Mouse (Mus musculus) midbrain, embryonic 11.5 days (tissue): ENCODE measurements around the gene Slc35a3. TPM values are rescaled to one million over a fixed set of nuclear protein-coding genes. Genes with fewer than 3 reads are reported as not detected.
"Not testable (repeated sequence)": the region's sequence is repeated elsewhere in the genome, so short reads cannot be mapped to it uniquely, and the experiment has no call there.

Experiments
- ATAC-seq: fragments of 200-750 bp; cut with Nextera tagmentation; 2 replicates; pipeline ENCODE4 v1.8.0; 2017; ENCODE audit warnings: moderate TSS enrichment, moderate library complexity; ENCODE audit not compliant: low FRiP score
- DNase-seq: peaks from one replicate; pipeline ENCODE4 v3.0.0; 2015; ENCODE audit warnings: low spot score; ENCODE audit errors: missing footprints
- H3K27ac ChIP-seq: fragments of 300-500 bp; sonication (generic); 2 replicates; pipeline ENCODE4 v1.5.1; 2014; ENCODE audit warnings: low read depth, low read length
- H3K27me3 ChIP-seq: fragments of 300-500 bp; sonication (generic); 2 replicates; pipeline ENCODE4 v1.6.1; 2014; ENCODE audit warnings: mild to moderate bottlenecking, low read length, moderate library complexity, mixed read lengths; ENCODE audit not compliant: control insufficient read depth, insufficient read depth
- H3K36me3 ChIP-seq: fragments of 300-500 bp; sonication (generic); 2 replicates; pipeline ENCODE4 v1.6.1; 2014; ENCODE audit warnings: mild to moderate bottlenecking, low read length, moderate library complexity, mixed read lengths; ENCODE audit not compliant: control insufficient read depth, insufficient read depth
- H3K4me1 ChIP-seq: fragments of 300-500 bp; sonication (generic); 2 replicates; pipeline ENCODE4 v1.6.1; 2014; ENCODE audit warnings: low read length; ENCODE audit not compliant: control insufficient read depth, insufficient read depth
- H3K4me2 ChIP-seq: fragments of 300-500 bp; sonication (generic); 2 replicates; pipeline ENCODE4 v1.6.1; 2014; ENCODE audit warnings: mild to moderate bottlenecking, moderate library complexity
- H3K4me3 ChIP-seq: fragments of 300-500 bp; sonication (generic); 2 replicates; pipeline ENCODE4 v1.5.1; 2014; ENCODE audit warnings: low read depth, low read length
- H3K9ac ChIP-seq: fragments of 300-500 bp; sonication (generic); 2 replicates; pipeline ENCODE4 v1.6.1; 2014; ENCODE audit warnings: low read length
- H3K9me3 ChIP-seq: fragments of 300-500 bp; sonication (generic); 2 replicates; pipeline ENCODE4 v1.6.1; 2016; ENCODE audit warnings: low read length; ENCODE audit not compliant: control insufficient read depth
- WGBS: fragments of 180-500 bp; shearing (Covaris S2); extraction: QIAGEN DNeasy Blood & Tissue Kit; methylation state at CpG from one replicate; pipeline ENCODE4 v1.1.7; 2014; 5-methylcytosine and 5-hydroxymethylcytosine counted together
- polyA plus RNA-seq: library from polyadenylated mRNA; unstranded; fragments of >200 nt; fragmentation: Nextera tagmentation; extraction: Ambion mirVana; gene quantifications from 2 replicates; pipeline ENCODE4 v1.2.1, GENCODE M21; 2014

Gene Slc35a3
- polyA plus RNA-seq: 7.9 and 8.2 TPM in 2 replicates

DNA sequence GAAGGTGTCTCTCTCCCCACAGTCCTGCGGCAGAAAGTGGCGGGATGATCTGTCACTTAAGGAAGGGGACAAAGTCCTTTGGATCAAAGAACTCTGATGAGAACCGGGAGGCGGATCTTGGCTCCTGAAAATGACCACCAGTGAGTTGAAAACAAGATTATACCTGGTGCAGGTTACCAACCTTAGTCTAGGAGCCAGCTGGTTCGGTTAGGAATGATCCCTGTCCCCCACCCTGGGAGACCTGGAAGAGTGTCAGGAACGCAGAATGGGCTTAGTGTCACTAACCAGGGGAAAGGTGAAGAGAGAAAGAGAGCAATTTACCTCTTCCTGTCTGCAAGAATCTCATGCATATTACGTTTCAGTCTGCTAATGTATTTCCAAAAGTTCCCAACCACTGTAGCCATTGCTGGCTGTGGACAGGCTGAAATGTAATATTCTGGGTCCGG lies at the start of gene Slc35a3:
Gene Slc35a3 (minus strand): TSS at position 396 of the 446 bp plus-strand sequence.
- 4% methylated on average over 8 of the region's 8 CpGs for WGBS
- H3K4me2 ChIP-seq: peak within 1 kb of the TSS; percentile 79
- peak within 1 kb of the TSS; percentile 85 for H3K4me3 ChIP-seq
- peak; percentile 20; the same call in 1 of the 2 replicates for ATAC-seq
- H3K4me1 ChIP-seq: peaks cover 4% of the 10 kb centered on the region; the same call in 1 of the 2 replicates
- peak within 1 kb of the TSS; percentile 91 for H3K9ac ChIP-seq
- no peaks in the 10 kb centered on the region for H3K36me3 ChIP-seq
- peak within 1 kb of the TSS; percentile 35; the same call in 1 of the 2 replicates for H3K27ac ChIP-seq
- H3K9me3 ChIP-seq: no peaks in the 10 kb centered on the region
- no peak for DNase-seq
- H3K27me3 ChIP-seq: 0 out of 2 replicates have a peak, but pooled peaks cover 4% of the 10 kb centered on the region

DNA sequence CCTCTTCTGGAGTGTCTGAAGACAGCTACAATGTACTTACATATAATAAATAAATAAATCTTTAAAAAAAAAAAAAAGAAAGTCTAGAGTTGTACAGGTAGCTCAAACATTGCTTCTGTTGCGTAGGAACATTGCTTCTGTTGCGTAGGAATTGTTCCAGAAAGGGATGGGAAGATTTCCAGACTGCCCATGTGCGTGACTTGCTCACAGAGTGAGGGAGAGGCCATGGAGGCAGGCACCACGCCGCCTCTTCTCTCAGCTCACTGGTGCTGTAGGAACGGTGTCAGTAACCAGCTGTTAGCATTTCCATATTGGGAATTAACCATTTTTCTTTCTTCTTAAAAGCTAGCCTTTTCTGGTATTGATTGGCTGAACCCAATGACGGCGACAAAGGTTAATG lies 40.2 kb upstream of the Slc35a3 start:
- H3K4me2 ChIP-seq: no peak overlapping the region
- no peaks in the 10 kb centered on the region for H3K9me3 ChIP-seq
- no peaks in the 10 kb centered on the region for H3K4me1 ChIP-seq
- no peak overlapping the region for H3K27ac ChIP-seq
- DNase-seq (no peak), ATAC-seq (no peak)
- no peak overlapping the region for H3K4me3 ChIP-seq
- no peak overlapping the region for H3K9ac ChIP-seq
- H3K27me3 ChIP-seq: no peaks in the 10 kb centered on the region
- 93% methylated on average over 8 of the region's 8 CpGs for WGBS
- no peaks in the 10 kb centered on the region for H3K36me3 ChIP-seq

DNA sequence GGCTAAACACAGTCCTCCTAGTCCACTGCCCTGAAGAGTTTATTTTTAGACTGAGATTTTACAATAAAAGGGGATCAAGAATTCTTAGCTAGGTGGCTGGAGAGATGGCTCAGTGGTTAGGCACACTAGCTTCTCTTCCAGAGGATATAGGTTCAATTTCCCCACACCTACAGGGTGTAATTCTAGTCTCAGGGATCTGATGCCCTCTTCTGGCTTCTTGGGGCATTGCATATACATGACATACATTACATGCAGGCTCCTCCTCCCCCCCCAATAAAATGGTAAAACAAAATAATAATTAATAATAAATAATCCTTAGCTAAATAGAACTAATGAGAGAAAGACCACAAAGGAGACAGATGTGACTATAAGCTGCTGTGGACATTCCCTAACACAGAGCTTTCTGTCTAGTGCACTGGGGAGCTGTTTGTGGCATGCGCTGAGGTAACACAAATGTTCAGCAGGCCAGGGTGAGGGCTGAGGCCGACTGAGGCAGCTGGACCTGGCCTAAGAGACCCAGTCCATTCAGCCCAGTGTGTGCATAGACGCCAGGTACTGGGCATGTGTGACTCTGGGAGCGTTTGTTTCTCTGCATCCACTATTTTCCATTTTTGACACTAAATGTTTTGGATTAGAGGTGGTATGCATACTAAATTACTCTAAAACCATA lies 38.7 kb upstream of the Slc35a3 start:
- peak; percentile 89 for DNase-seq

DNA sequence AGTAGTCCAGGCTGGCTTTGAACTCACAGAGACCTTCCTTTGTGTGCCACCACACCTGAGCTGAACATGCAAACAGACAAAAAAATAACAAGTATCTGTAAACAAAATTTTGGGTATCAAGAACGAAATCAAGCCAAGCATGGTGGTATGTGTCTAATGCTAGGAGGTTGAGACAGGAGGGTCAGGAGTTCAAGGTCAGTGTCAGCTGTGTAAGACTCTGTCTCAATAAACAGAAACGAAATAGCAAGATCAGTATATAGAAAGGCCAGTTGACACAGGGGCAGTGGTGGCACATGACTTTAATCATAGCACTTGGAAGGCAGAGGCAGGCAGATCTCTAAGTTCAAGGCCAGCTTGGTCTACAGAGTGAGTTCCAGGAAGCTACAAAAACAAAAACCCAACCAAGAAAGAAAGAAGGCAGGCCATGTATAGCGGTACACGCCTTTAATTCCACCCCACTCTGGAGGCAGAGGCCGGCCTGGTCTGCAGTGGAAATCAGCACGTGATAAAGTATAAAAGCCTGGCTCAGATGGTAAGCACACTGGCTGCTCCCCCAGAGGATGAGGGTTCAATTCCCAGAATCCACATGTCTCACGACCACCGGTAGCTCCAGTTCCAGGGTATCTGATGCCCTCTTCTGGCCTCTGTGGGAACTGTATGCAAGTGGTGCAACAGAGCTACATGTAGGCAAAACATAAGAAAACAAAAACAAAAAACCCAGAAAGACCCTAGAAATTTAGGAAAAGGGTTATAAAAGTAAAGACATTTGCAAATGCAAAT lies 36.0 kb upstream of the Slc35a3 start:
- 58% methylated on average over 8 of the region's 8 CpGs for WGBS

More for the DNA sequence above, 38.7 kb upstream of the Slc35a3 start:
- H3K27ac ChIP-seq: no peak overlapping the region
- 81% methylated on average over 4 of the region's 4 CpGs for WGBS
- H3K4me2 ChIP-seq: no peak overlapping the region
- no peaks in the 10 kb centered on the region for H3K27me3 ChIP-seq
- no peak overlapping the region for H3K9ac ChIP-seq
- H3K36me3 ChIP-seq: no peaks in the 10 kb centered on the region
- peak; percentile 54; the same call in 1 of the 2 replicates for ATAC-seq
- H3K4me1 ChIP-seq: no peaks in the 10 kb centered on the region
- H3K9me3 ChIP-seq: no peaks in the 10 kb centered on the region
- no peak overlapping the region for H3K4me3 ChIP-seq

DNA sequence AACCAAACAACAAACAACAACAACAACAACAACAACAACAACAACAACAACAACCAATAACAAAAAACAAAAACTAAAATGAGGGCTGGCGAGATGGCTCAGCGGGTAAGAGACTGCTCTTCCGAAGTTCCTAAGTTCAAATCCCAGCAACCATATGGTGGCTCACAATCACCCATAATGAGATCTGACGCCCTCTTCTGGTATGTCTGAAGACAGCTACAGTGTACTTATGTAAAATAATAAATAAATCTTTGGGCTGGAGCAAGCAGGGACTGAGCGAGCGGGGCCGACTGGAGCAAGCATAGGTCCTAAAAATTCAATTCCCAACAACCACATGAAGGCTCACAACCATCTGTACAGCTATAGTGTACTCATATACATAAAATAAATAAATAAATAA lies 35.0 kb upstream of the Slc35a3 start:
- H3K27me3 ChIP-seq, H3K9ac ChIP-seq, H3K4me3 ChIP-seq, H3K4me1 ChIP-seq, H3K9me3 ChIP-seq, ATAC-seq, H3K36me3 ChIP-seq, DNase-seq, H3K27ac ChIP-seq, H3K4me2 ChIP-seq: not testable (repeated sequence)
- WGBS: 90% methylated on average over 7 of the region's 7 CpGs

More for the DNA sequence above, 36.0 kb upstream of the Slc35a3 start:
- H3K27ac ChIP-seq: no peak overlapping the region
- H3K4me3 ChIP-seq: no peak overlapping the region
- H3K4me2 ChIP-seq: no peak overlapping the region
- H3K9ac ChIP-seq: no peak overlapping the region
- no peaks in the 10 kb centered on the region for H3K4me1 ChIP-seq
- H3K36me3 ChIP-seq: no peaks in the 10 kb centered on the region
- no peaks in the 10 kb centered on the region for H3K27me3 ChIP-seq
- peak; percentile 89 for DNase-seq
- ATAC-seq: 0 out of 2 replicates have a peak, but pooled peaks have one; percentile 56
- no peaks in the 10 kb centered on the region for H3K9me3 ChIP-seq

DNA sequence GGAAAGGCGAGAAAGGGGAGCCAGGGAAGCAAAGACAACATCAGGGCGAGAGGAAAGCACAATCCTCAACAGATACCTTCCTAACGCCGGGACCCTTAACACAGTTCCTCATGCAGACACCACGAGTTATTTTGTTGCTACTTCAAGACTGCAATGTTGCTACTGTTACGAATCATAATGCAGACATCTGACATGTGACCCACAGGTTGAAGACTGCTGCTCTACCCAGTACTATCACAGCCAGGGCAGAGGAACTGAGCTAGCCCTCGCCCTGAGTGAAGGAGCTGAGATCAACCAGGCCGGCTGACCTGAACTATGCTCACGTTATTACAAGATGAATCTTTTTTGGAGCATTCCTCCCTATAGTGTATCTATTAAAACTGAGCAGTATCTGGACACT lies 28.3 kb upstream of the Slc35a3 start:
- DNase-seq (no peak), ATAC-seq (no peak)
- Histone ChIP-seq H3K4me1 (no peaks in the 10 kb centered on the region), H3K9ac (no peak overlapping the region), H3K4me2 (no peak overlapping the region), H3K36me3 (no peaks in the 10 kb centered on the region), H3K9me3 (no peaks in the 10 kb centered on the region), H3K4me3 (no peak overlapping the region), H3K27me3 (no peaks in the 10 kb centered on the region), H3K27ac (no peak overlapping the region)
- WGBS: 84% methylated on average over 9 of the region's 9 CpGs

DNA sequence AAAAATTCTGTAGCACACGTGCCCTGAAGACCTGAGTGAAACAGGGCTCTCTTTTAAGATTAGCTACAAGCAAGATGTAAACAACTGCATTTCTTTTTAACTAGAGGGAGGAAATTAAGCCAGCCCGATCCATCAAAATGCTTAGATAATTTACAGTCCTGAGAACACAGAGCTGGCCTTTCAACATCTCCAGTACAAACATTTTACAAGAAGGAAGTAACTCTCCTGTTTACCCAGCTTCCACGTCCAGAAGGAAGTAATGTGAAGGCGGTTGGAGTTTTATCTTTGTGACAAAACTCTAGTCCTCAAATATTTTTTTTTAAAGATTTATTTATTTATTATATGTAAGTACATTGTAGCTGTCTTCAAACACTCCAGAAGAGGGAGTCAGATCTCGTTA lies 27.5 kb upstream of the Slc35a3 start:
- DNase-seq (no peak), ATAC-seq (no peak)
- H3K27ac ChIP-seq: no peak overlapping the region
- H3K4me1 ChIP-seq: no peaks in the 10 kb centered on the region
- no peaks in the 10 kb centered on the region for H3K9me3 ChIP-seq
- H3K36me3 ChIP-seq: no peaks in the 10 kb centered on the region
- H3K9ac ChIP-seq: no peak overlapping the region
- 94% methylated on average over 5 of the region's 5 CpGs for WGBS
- no peaks in the 10 kb centered on the region for H3K27me3 ChIP-seq
- no peak overlapping the region for H3K4me3 ChIP-seq
- H3K4me2 ChIP-seq: no peak overlapping the region

DNA sequence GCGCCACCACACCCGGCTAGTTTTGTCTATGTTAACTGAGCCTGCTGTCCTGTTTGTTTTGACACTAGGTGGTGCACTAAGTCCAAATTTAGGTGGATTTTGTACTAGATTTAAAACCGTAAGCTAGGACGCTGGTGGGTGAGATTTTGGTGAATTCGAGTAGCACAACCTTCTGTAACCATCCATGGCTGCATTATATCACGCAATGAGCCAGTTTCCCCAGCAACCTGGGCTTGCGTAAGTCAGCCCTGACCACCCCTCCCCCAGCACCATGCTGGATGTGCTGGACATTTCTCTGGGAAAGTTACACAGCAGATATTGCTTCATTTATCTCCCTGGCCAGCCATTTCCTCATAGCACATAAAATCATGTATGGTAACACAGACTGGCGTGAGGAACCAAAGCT lies 24.7 kb upstream of the Slc35a3 start:
- DNase-seq (no peak), ATAC-seq (no peak)
- Histone ChIP-seq H3K9me3 (no peaks in the 10 kb centered on the region), H3K27ac (no peak overlapping the region), H3K4me1 (no peaks in the 10 kb centered on the region), H3K27me3 (no peaks in the 10 kb centered on the region), H3K4me2 (no peak overlapping the region), H3K9ac (no peak overlapping the region), H3K36me3 (no peaks in the 10 kb centered on the region), H3K4me3 (no peak overlapping the region)
- 83% methylated on average over 8 of the region's 8 CpGs for WGBS
